Mouse (Mus musculus) adrenal gland (tissue): ENCODE measurements around the gene Tktl2.

Experiments used
- intact Hi-C: fragments of 180-260 bp; cut with DNase I; formaldehyde crosslinking; loops from one replicate; pipeline ENCODE4 v1.15.1; 2025
- long read RNA-seq, 2 experiments: library from polyadenylated mRNA; unstranded; transcript quantifications; one replicate each; pipeline ENCODE4 v2.0.0; 2020; ENCODE audit warnings: borderline replicate concordance in 1 of 2; ENCODE audit not compliant: insufficient replicate concordance in 1 of 2

The Tktl2 gene
- long read RNA-seq, experiment 1 = 0 reads
- long read RNA-seq, experiment 2 = 0 reads

- intact Hi-C loops = no loop called here
Measured at GRCm38 (mm10) chr8:66511537-66511936, at the start of gene Tktl2. Gene Tktl2, plus strand, starts transcription at chr8:66511756.

- intact Hi-C loops = no loop called here
Measured at GRCm38 (mm10) chr8:66469821-66470220, 41.7 kb upstream of the Tktl2 start.

- intact Hi-C loops = no loop called here
Measured at GRCm38 (mm10) chr8:66476880-66477279, 34.7 kb upstream of the Tktl2 start.

- intact Hi-C loops = no loop called here
Measured at GRCm38 (mm10) chr8:66486084-66486763, 25.3 kb upstream of the Tktl2 start, which contains the start of gene Tma16. Gene Tma16, minus strand, starts transcription at chr8:66486530.

- intact Hi-C loops = no loop called here
Measured at GRCm38 (mm10) chr8:66488556-66488955, 23.0 kb upstream of the Tktl2 start.

- intact Hi-C loops = no loop called here
Measured at GRCm38 (mm10) chr8:66490624-66491023, 20.9 kb upstream of the Tktl2 start.

- intact Hi-C loops = no loop called here
Measured at GRCm38 (mm10) chr8:66494496-66494895, 17.1 kb upstream of the Tktl2 start.

GRCm38 (mm10) chr8:66495726-66496125 lies 15.8 kb upstream of the Tktl2 start:
- intact Hi-C loops = no loop called here

GRCm38 (mm10) chr8:66496998-66497577 lies 14.5 kb upstream of the Tktl2 start:
- intact Hi-C loops = loop anchor here (1.0 kb wide), 1 partner anchor 47 kb away; no protein-coding TSS in a partner anchor

GRCm38 (mm10) chr8:66503381-66503780 lies 8.2 kb upstream of the Tktl2 start:
- intact Hi-C loops = no loop called here

GRCm38 (mm10) chr8:66519149-66519548 lies 7.6 kb downstream of the Tktl2 start:
- intact Hi-C loops = no loop called here

GRCm38 (mm10) chr8:66520576-66520975 lies 9.0 kb downstream of the Tktl2 start:
- intact Hi-C loops = no loop called here

GRCm38 (mm10) chr8:66550092-66550491 lies 38.5 kb downstream of the Tktl2 start:
- intact Hi-C loops = no loop called here
